Mouse (Mus musculus): ENCODE results near the gene Snupn.

GRCm38 (mm10) chr9:56970158-56970557, 19.5 kb downstream of the Snupn start:
- no peak for TF ChIP-seq CTCF (conservative IDR thresholded peaks at IDR 0.05; ENCODE audit: low read length)
- no peak for TF ChIP-seq POU5F1 (IDR thresholded peaks at IDR 0.05; ENCODE audit: borderline replicate concordance, low read length)
